In the genomic region with DNA sequence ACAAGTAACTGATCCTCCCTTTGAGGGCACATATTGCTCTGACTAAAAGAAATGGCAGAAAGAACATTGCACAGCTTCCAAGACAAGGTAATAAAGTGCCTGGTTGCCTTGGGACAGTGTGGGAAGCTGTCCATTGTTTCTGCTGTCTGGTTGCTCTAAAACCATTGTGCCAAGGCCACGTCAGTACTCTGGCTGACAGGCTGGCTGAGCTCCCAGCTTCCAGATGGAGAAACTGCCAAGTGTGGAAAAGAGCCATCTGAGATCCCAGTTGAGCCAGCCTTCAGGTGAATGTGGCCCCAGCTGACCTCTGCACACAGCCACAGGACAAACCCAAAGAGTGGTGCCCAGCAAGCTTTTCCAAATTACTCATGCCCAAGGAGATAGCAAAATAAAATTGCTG, we compare ENCODE assay signal across 11 mouse cellular contexts.
DNase-seq lines count a peak whose midpoint lies in the region; ATAC-seq lines count a peak whose summit lies in the region.
"Had no signal": no experiment of that assay in that cellular context is flagged by ENCODE, and none has a peak within 500 bp of the region (broad histone marks: within the 10 kb centered on the region; RNA-seq: fewer than 3 reads in every experiment).

No protein-coding gene starts in this region.

- H3K4me3 ChIP-seq in limb, embryonic 15.5 days, result no peak overlapping the region
- no peak overlapping the region for H3K4me3 ChIP-seq in limb, embryonic 10.5 days
- H3K4me3 ChIP-seq: embryonic facial prominence, embryonic 15.5 days; liver, embryonic 15.5 days had no signal

- no peaks in the 10 kb centered on the region for H3K4me1 ChIP-seq in limb, embryonic 15.5 days
- H3K4me1 ChIP-seq in limb, embryonic 10.5 days, result no peaks in the 10 kb centered on the region
- H3K4me1 ChIP-seq: embryonic facial prominence, embryonic 15.5 days; liver, embryonic 15.5 days had no signal

- H3K27ac ChIP-seq in limb, embryonic 15.5 days, result no peak overlapping the region
- H3K27ac ChIP-seq in limb, embryonic 10.5 days, result no peak overlapping the region
- H3K27ac ChIP-seq: embryonic facial prominence, embryonic 15.5 days; liver, embryonic 15.5 days had no signal

- H3K9ac ChIP-seq in limb, embryonic 15.5 days, result no peak overlapping the region
- H3K9ac ChIP-seq: embryonic facial prominence, embryonic 15.5 days; liver, embryonic 15.5 days had no signal

- no peaks in the 10 kb centered on the region for H3K27me3 ChIP-seq in limb, embryonic 15.5 days
- H3K27me3 ChIP-seq in limb, embryonic 10.5 days (ENCODE audit: low read depth, poor library complexity, severe bottlenecking), result no peaks in the 10 kb centered on the region
- H3K27me3 ChIP-seq: embryonic facial prominence, embryonic 15.5 days; liver, embryonic 15.5 days had no signal

- no peaks in the 10 kb centered on the region for H3K9me3 ChIP-seq in limb, embryonic 15.5 days
- no peaks in the 10 kb centered on the region for H3K9me3 ChIP-seq in limb, embryonic 10.5 days (replicated peaks)
- H3K9me3 ChIP-seq: embryonic facial prominence, embryonic 15.5 days; liver, embryonic 15.5 days had no signal

- no peak for DNase-seq in limb, embryonic 10.5 days (ENCODE audit: low spot score)
- DNase-seq in frontal cortex, postnatal 36 days (ENCODE audit: low spot score in 2 of 2), result peak; percentile 75 to 87
- DNase-seq in kidney, postnatal 36 days, result peak; percentile 40 to 70
- peak; percentile 16 for DNase-seq in ovary, postnatal 14 days (ENCODE audit: low spot score)
- DNase-seq in thymus, postnatal 14 days, result no peak
- no peak for DNase-seq in spleen, postnatal 10 days (ENCODE audit: low spot score in 2 of 2)

- H3K36me3 ChIP-seq in limb, embryonic 15.5 days, result no peaks in the 10 kb centered on the region
- no peaks in the 10 kb centered on the region for H3K36me3 ChIP-seq in limb, embryonic 10.5 days
- H3K36me3 ChIP-seq: embryonic facial prominence, embryonic 15.5 days; G1E; liver, embryonic 15.5 days had no signal

- WGBS in limb, embryonic 15.5 days, result 29% methylated on average over 1 of the region's 1 CpGs
- 75% methylated on average over 1 of the region's 1 CpGs for WGBS in limb, embryonic 10.5 days

- no peak overlapping the region for H3K4me2 ChIP-seq in limb, embryonic 15.5 days
- H3K4me2 ChIP-seq: embryonic facial prominence, embryonic 15.5 days; liver, embryonic 15.5 days had no signal

- ATAC-seq in limb, embryonic 15.5 days (ENCODE audit: insufficient number of reproducible peaks, low FRiP score, low TSS enrichment, low read depth), result 0 out of 2 replicates have a peak, but pooled peaks have one; percentile 48
- peak; percentile 96 for ATAC-seq in cerebellum, adult (ENCODE audit: insufficient number of reproducible peaks, low FRiP score, low TSS enrichment)

Comparison
In these comparisons a context has a peak if more than half of its experiments do, and no peak if none do; other contexts are left out.
1. DNase-seq: peak in frontal cortex, postnatal 36 days (2 of 2), kidney, postnatal 36 days (2 of 2) and ovary, postnatal 14 days (single experiment); none in limb, embryonic 10.5 days (single experiment), thymus, postnatal 14 days (single experiment) and spleen, postnatal 10 days (0 of 2).